ENCODE assay signal across 1 mouse cellular context in genomic region chr5:143909417-143910400, GRCm38 (mm10).
TF ChIP-seq lines count a peak whose summit lies in the region.

Gene Aimp2 (minus strand): TSS chr5:143909847.
Gene Pms2 (plus strand): TSS chr5:143909964.

TF ChIP-seq in MEL, 35 proteins besides CTCF, POLR2A, EP300 and RAD21 (continued from another document):
- TF ChIP-seq MAFK (IDR thresholded peaks at IDR 0.05; ENCODE audit: borderline replicate concordance, low read depth, low read length) (no peak), UBTF (IDR thresholded peaks at IDR 0.05; ENCODE audit: borderline replicate concordance, insufficient read depth, low read depth, low read length) (no peak)
TF ChIP-seq in MEL: peak in this region for 17.
